ENCODE assay signal across 8 mouse cellular contexts in the genomic region with DNA sequence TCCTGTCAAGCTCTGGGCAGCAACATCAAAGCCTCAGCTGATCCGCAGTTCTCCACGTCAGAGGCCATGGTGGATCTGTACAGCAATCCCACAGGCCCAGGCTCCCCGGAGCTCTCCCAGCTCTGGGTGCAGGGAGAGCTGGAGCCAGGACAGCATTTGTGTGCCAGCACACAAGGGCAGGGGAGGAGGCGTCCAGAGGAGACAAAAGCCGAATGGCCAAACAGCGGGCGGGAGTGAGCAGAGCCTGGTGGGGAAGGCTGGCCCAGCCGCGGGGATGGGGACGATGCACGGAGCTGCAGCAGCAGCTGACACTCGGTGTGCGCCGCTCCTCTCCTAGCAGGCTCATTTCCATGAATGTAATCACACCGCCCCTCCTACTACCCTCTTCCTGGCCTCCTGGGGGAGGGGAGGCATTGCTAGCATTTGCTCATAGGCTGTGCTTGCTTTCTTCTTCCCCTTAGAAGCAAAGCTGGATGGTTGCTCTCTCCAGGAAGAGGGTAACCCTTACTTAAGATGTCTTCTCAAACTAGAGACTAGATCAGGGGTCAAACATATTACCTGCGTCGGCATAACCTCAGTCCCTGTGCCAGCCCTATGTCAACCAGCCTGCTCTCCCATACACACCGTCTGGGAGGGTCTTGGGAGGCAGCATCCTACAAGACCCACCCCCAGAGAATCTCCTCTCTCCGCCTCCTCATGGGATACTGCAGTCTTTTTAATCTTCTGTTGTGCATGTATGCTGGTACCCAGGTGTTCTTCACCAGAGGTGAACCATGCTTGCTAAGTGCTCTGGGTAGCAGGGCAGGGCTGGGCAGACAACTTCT. TPM values are rescaled to one million over a fixed set of nuclear protein-coding genes. Genes with fewer than 3 reads are reported as not detected.
DNase-seq lines count a peak whose midpoint lies in the region; ATAC-seq and TF ChIP-seq lines count a peak whose summit lies in the region.

No protein-coding gene starts in this region.

- H3K36me3 ChIP-seq in forebrain, embryonic 12.5 days (replicated peaks) = no peaks in the 10 kb centered on the region
- H3K36me3 ChIP-seq in heart, embryonic 14.5 days (ENCODE audit: control insufficient read depth, insufficient read depth, low read length) = no peaks in the 10 kb centered on the region

- no peaks in the 10 kb centered on the region for H3K9me3 ChIP-seq in forebrain, embryonic 12.5 days
- H3K9me3 ChIP-seq in heart, embryonic 14.5 days (ENCODE audit: control insufficient read depth, low read length) = no peaks in the 10 kb centered on the region

- peak overlapping the region; percentile 81 for H3K4me2 ChIP-seq in forebrain, embryonic 12.5 days
- peak overlapping the region; percentile 71 for H3K4me2 ChIP-seq in heart, embryonic 14.5 days (ENCODE audit: low read length)

- ATAC-seq in forebrain, embryonic 12.5 days (ENCODE audit: low FRiP score) = peak; percentile 92
- peak; percentile 49 for ATAC-seq in heart, embryonic 14.5 days (ENCODE audit: insufficient number of reproducible peaks, insufficient read depth, low FRiP score, low read depth)
- ATAC-seq in monocyte, adult 5-6 weeks (replicated peaks; ENCODE audit: insufficient number of reproducible peaks, low FRiP score, low TSS enrichment, poor library complexity, severe bottlenecking) = peak; percentile 51

- WGBS in forebrain, embryonic 12.5 days = 4% methylated on average over 19 of the region's 19 CpGs
- WGBS in heart, embryonic 14.5 days = 5% methylated on average over 19 of the region's 19 CpGs

- H3K27me3 ChIP-seq in forebrain, embryonic 12.5 days = peaks cover 4% of the 10 kb centered on the region; the same call in 1 of the 2 replicates
- H3K27me3 ChIP-seq in heart, embryonic 14.5 days (ENCODE audit: control insufficient read depth, insufficient read depth, low read length) = no peaks in the 10 kb centered on the region

- peak overlapping the region; percentile 4; the same call in 1 of the 2 replicates for H3K4me3 ChIP-seq in bone marrow macrophage, adult 2 months (ENCODE audit: insufficient read depth, low read length)
- peak overlapping the region; percentile 47 for H3K4me3 ChIP-seq in forebrain, embryonic 12.5 days (replicated peaks)
- H3K4me3 ChIP-seq in heart, embryonic 14.5 days (ENCODE audit: control insufficient read depth in 1 of 2, insufficient read depth in 1 of 2, low read depth in 1 of 2, low read length in 2 of 2) = peak overlapping the region; percentile 42 to 48

- TF ChIP-seq POLR2A in bone marrow macrophage, adult 2 months (IDR thresholded peaks at IDR 0.05; ENCODE audit: borderline replicate concordance, low read depth, low read length) = no peak

- TF ChIP-seq CTCF in bone marrow macrophage, adult 2 months (IDR thresholded peaks at IDR 0.05; ENCODE audit: low read depth, low read length) = no peak

- DNase-seq in 3134 (ENCODE audit: extremely low read depth, insufficient read length, low spot score) (peak; percentile 18), liver (peak; percentile 63)
- peak; percentile 80 for DNase-seq in kidney, postnatal 10 days
- peak; percentile 19 for DNase-seq in testis, postnatal 14 days (ENCODE audit: low spot score)

- H3K4me1 ChIP-seq in bone marrow macrophage, adult 2 months (ENCODE audit: control insufficient read depth, insufficient read depth, low read length) = peaks cover 52% of the 10 kb centered on the region
- H3K4me1 ChIP-seq in forebrain, embryonic 12.5 days = peaks cover 66% of the 10 kb centered on the region
- H3K4me1 ChIP-seq in heart, embryonic 14.5 days (ENCODE audit: control insufficient read depth in 2 of 2, insufficient read depth in 2 of 2, low read length in 2 of 2) = peaks cover 55 to 83% of the 10 kb centered on the region in 2 experiments

- H3K27ac ChIP-seq in bone marrow macrophage, adult 2 months (ENCODE audit: insufficient read depth, low read depth, low read length) = peak overlapping the region; percentile 7; the same call in 1 of the 2 replicates
- peak overlapping the region; percentile 97 for H3K27ac ChIP-seq in forebrain, embryonic 12.5 days
- peak overlapping the region; percentile 85 to 86 for H3K27ac ChIP-seq in heart, embryonic 14.5 days (replicated peaks in 1 of 2; ENCODE audit: control insufficient read depth in 1 of 2, insufficient read depth in 1 of 2, low read depth in 2 of 2, low read length in 2 of 2)

- H3K9ac ChIP-seq in forebrain, embryonic 12.5 days = peak overlapping the region; percentile 75
- peak overlapping the region; percentile 69 for H3K9ac ChIP-seq in heart, embryonic 14.5 days (ENCODE audit: low read length)

RNA-seq across cellular contexts. Expression of gene Cyth1, which starts 45.8 kb away (rescaled TPM):
- 41.8 and 47.2 TPM in 2 replicates for polyA plus RNA-seq in bone marrow macrophage, adult 2 months (2012; ENCODE audit: insufficient read depth, insufficient read length, missing spikeins)
- 24.0 and 24.9 TPM in 2 replicates for polyA plus RNA-seq in forebrain, embryonic 12.5 days (2016; fragmentation: Nextera tagmentation; extraction: Ambion mirVana)
- polyA plus RNA-seq in heart, embryonic 14.5 days (2014; fragmentation: Nextera tagmentation; extraction: Ambion mirVana) = 12.7 and 15.9 TPM in 2 replicates
- total RNA-seq in monocyte, adult 5-6 weeks (2017) = 110 to 193 TPM (median 136 TPM) in 3 replicates

Comparison
In these comparisons a context has a peak if more than half of its experiments do, and no peak if none do; other contexts are left out.
1. Peak in every context shown above with its lines: DNase-seq, ATAC-seq, H3K4me3 ChIP-seq and H3K27ac ChIP-seq.
2. DNase-seq: peak in every context shown above with its lines; median percentile 80 in kidney, postnatal 10 days; 63 in liver; 19 in testis, postnatal 14 days; 18 in 3134.
3. H3K27ac ChIP-seq: peak in every context shown above with its lines; median percentile 97 in forebrain, embryonic 12.5 days; 86 in heart, embryonic 14.5 days; 7 in bone marrow macrophage, adult 2 months.